13 mouse cellular contexts compared by ENCODE assay signal in genomic region chr5:148302968-148303367, GRCm38 (mm10).
A peak's percentile ranks its signal among the peaks of the same experiment; 100 is the strongest.
DNase-seq lines count a peak whose midpoint lies in the region; ATAC-seq and TF ChIP-seq lines count a peak whose summit lies in the region.
"Had no signal": no experiment of that assay in that cellular context is flagged by ENCODE, and none has a peak within 500 bp of the region (broad histone marks: within the 10 kb centered on the region; RNA-seq: fewer than 3 reads in every experiment).

No protein-coding gene starts in this region.

- no peaks in the 10 kb centered on the region for H3K4me1 ChIP-seq in liver, embryonic 11.5 days (replicated peaks; ENCODE audit: control insufficient read depth, insufficient read depth, low read length)
- H3K4me1 ChIP-seq in thymus, adult 2 months (replicated peaks; ENCODE audit: control insufficient read depth, insufficient read depth, low read length) = no peaks in the 10 kb centered on the region
- H3K4me1 ChIP-seq: neural tube, embryonic 13.5 days had no signal

- no peak for TF ChIP-seq CTCF in thymus, adult 2 months (IDR thresholded peaks at IDR 0.05; ENCODE audit: borderline replicate concordance, control insufficient read depth, extremely low read depth, insufficient read depth, low read length, poor library complexity)

- TF ChIP-seq POLR2A in thymus, adult 2 months (IDR thresholded peaks at IDR 0.05; ENCODE audit: control insufficient read depth, extremely low read depth, insufficient read depth, low read length, poor library complexity) = no peak

- no peaks in the 10 kb centered on the region for H3K27me3 ChIP-seq in liver, embryonic 11.5 days (replicated peaks; ENCODE audit: control insufficient read depth, insufficient read depth, low read length)
- H3K27me3 ChIP-seq in thymus, adult 2 months (ENCODE audit: control insufficient read depth, insufficient read depth, low read length) = no peaks in the 10 kb centered on the region
- H3K27me3 ChIP-seq: neural tube, embryonic 13.5 days had no signal

- no peak overlapping the region for H3K27ac ChIP-seq in liver, embryonic 11.5 days (ENCODE audit: low read depth, low read length)
- no peak overlapping the region for H3K27ac ChIP-seq in thymus, adult 2 months (ENCODE audit: control insufficient read depth, insufficient read depth, low read length)
- H3K27ac ChIP-seq: neural tube, embryonic 13.5 days had no signal

- peak overlapping the region; percentile 10; the same call in 1 of the 2 replicates for H3K4me2 ChIP-seq in liver, embryonic 11.5 days
- H3K4me2 ChIP-seq: neural tube, embryonic 13.5 days had no signal

- no peaks in the 10 kb centered on the region for H3K9me3 ChIP-seq in liver, embryonic 11.5 days (ENCODE audit: control insufficient read depth, low read length)
- H3K9me3 ChIP-seq: neural tube, embryonic 13.5 days had no signal

- 72% methylated on average over 11 of the region's 11 CpGs for WGBS in liver, embryonic 11.5 days
- WGBS in thymus, adult 2 months = 90% methylated on average over 11 of the region's 11 CpGs

- no peaks in the 10 kb centered on the region for H3K36me3 ChIP-seq in liver, embryonic 11.5 days (ENCODE audit: control insufficient read depth, insufficient read depth, low read length)
- no peaks in the 10 kb centered on the region for H3K36me3 ChIP-seq in thymus, adult 2 months (ENCODE audit: control insufficient read depth, insufficient read depth, low read length)

- peak overlapping the region; percentile 22; the same call in 1 of the 2 replicates for H3K4me3 ChIP-seq in liver, embryonic 11.5 days (ENCODE audit: low read depth, low read length)
- peak overlapping the region; percentile 35 for H3K4me3 ChIP-seq in thymus, adult 2 months (ENCODE audit: control insufficient read depth, insufficient read depth, low read length)
- H3K4me3 ChIP-seq: neural tube, embryonic 13.5 days had no signal

- no peak overlapping the region for H3K9ac ChIP-seq in liver, embryonic 11.5 days (ENCODE audit: low read depth, low read length)
- H3K9ac ChIP-seq: neural tube, embryonic 13.5 days had no signal

- DNase-seq in adrenal gland, postnatal 14 days = peak; percentile 3
- no peak for DNase-seq in adrenal gland, postnatal 10 days
- no peak for DNase-seq in liver, embryonic 11.5 days (ENCODE audit: low spot score)
- no peak for DNase-seq in liver
- DNase-seq in thymus, adult 2 months = no peak
- no peak for DNase-seq in thymus, postnatal 25 days
- no peak for DNase-seq in urinary bladder, postnatal 10 days (ENCODE audit: low spot score)
- DNase-seq in cerebellum, postnatal 25 days = no peak
- DNase-seq: cerebellum, postnatal 36 days; gastrocnemius, postnatal 10 days; heart, postnatal 14 days; layer of hippocampus, postnatal 36 days had no signal

- no peak; the same call in 1 of the 2 replicates for ATAC-seq in liver, embryonic 11.5 days (replicated peaks; ENCODE audit: low FRiP score)
